Mouse (Mus musculus) skeletal muscle tissue, adult 2 months (tissue): ENCODE results near the gene Krt83.
"Not testable (repeated sequence)": the region's sequence is repeated elsewhere in the genome, so short reads cannot be mapped to it uniquely, and the experiment has no call there.

ENCODE experiments used
- DNase-seq: peaks from one replicate; pipeline ENCODE4 v3.0.0-alpha.2; 2012; ENCODE audit warnings: low read depth, low spot score

The Krt83 gene

DNA sequence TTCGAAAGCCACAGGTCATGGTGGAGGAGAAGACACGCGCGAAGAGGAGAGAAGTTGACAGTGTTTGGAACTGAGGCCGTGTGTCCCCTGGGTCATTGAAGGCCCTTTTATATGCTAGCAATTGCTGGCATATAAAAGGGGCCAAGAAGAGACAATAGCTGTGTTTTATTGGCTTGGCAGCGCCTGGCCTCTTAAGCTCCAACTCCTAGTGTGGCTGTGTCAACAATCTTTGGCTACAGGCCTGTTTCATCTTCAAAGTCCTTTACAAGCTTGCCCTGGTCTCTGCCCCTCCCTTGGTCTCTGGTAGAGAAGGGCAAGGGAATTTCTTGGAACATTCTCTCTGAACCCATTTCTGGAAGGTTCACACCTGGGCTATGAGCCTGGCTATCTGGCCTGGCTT lies at the start of gene Krt83:
Gene Krt83 (minus strand): TSS at position 82 of the 400 bp plus-strand sequence.
- no peak for DNase-seq

DNA sequence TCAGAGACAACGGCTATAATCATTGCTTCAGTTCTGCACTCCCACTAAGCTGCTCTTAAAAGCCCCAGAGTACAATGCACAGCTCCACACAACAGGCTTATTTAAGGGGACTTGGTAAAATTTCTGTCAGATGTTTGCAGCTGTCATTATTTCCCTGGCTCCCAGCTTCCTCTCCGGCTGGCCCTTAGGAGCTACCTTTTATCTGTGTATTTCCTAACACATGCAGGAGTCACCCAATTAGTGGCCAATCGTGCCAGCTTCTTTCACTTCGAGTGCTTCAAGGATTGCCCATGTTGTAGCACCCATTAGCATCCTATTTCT lies 47.2 kb upstream of the Krt83 start:
- no peak for DNase-seq

DNA sequence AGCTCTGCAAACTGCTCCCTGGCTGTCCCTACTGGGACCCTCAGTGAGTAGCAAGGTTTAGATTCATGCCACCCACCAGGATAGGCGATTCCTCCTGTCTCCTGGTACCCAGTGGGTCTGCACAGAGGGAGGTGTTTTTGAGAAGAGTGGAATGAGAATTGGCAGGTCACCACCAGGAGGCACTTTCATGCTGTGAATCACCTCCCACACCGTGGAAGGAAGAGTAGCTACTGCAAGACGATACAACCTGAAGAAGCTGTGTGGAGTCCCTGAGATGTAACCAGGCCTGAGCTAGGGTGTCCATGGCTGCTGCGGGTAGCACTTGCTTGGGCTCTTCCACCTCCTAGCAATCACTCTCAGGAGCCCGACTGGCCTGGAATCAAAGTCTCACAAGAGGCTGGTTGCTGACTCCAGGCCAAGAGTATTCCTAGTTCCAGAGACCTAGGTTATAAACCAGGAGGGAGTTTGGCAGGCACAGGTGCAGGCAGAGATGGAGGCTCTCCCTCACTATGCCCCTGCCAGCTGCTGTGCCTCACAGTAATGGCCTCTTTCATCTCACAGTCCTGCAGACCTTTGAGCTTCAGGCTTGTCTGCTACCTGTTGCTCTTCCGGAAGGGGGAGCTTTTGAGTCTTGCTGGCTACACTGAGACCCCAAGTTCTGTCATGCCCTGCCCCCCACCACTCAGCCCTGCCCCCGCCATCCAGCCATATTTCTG lies 46.7 kb upstream of the Krt83 start:
- DNase-seq = no peak

DNA sequence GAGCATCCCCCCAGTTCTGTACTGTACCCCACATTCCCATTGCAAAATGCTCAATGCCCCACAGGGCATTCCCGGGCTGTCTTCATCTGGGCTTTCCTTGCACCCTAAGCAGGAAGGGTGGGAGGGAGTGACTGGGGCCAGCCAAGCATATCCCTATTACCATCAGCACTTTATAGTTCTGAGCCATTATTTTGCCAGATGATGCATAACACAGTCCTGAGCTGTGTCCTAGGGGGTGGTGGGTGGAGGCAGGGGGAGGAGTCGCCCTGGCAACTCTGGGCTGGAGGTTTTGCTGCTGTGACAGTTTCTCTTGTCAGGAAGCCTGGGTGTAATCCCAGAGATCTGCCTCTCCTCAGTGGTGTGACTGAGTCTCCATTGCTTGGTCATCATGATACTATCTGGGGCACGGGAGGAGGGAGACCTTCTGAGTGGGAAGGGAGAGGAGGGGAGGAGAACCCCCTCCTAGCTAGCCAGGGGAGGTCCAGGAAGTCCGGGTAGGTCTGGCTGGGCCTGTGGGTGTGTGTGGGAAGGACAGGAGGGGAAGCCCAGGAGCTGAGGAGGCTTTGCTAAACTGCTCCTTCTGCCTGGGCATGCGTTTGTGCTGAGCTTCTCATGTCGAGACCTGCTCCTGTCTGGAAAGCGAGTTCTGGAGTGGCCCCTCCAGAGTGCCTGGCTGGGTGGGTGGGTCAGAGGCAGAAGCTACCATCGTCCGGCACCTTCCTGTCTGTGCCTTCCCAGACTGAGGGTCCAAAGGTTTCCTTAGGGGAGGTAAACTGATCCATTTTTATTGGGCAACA lies 44.9 kb upstream of the Krt83 start:
- DNase-seq = no peak

DNA sequence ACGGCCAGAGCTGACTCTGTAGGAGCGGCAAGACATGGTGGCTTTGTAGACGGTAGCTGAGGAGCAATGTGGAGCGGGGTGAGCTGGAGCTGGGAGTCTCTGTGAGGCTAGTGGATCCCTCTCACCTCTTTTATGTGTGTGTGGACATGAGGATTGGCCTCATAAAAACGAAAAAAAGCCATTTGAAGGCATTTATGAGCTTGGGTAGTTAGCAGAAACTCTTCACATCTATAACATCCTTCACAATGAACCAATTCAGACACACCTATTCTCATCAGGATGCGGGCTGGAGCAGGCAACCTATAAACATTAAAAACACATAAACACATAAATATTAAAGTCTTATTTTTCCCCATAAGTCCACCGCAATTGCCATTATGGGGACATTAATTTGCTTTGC lies 41.4 kb upstream of the Krt83 start, which contains the start of gene Krt84:
Gene Krt84 (minus strand): TSS at position 101 of the 400 bp plus-strand sequence.
- no peak for DNase-seq

DNA sequence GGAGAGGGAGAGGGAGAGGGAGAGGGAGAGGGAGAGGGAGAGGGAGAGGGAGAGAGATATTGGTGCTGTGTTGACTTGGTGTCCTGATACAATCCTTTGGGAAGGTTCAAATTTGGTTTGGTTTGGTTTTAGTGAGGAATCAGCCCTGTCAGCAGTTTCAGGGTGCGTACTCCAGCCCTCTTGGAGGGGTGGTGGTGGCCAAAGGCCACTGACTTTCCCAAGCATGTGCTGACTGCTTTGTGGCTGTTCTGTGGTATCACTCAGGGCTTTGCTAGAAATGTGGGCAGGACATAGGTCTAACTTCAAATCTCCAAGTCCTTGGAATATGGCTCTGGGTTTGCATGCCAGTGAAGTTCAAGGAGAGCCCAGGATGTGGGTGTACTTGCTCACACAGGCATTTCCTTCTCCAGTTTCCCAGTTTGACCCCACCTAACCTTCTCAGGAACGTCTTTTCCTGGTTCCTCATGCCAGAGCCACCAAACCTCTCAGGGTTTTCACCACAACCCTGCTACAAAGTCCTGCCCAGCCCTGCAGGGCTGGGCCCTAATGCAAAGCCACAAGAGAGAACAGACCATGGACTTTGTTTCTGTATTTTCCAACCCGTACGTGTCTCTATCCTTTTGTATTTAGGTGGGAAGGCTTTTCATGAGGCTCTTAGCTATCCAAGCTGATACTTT lies 31.4 kb upstream of the Krt83 start:
- DNase-seq = peak; percentile 10

DNA sequence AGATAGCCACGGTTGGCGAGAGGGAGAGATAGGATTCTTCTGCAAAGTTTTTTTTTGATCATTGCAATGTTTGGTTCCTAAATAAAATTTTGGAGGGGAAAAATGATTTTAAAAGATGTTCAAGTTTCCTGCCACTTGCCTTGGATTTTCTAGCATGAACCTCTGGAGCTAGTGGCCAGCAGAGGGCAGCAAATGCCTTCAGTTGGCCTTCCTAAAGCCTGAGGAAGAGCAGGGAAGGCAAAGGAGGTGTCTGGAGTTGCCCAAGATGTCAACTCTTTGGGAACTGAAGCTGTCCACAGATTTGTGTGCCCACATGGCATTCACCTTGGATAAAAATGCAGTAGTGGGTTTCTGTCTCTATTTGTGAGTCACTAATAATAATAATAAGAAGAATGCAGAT lies 28.5 kb upstream of the Krt83 start:
- peak; percentile 65 for DNase-seq

DNA sequence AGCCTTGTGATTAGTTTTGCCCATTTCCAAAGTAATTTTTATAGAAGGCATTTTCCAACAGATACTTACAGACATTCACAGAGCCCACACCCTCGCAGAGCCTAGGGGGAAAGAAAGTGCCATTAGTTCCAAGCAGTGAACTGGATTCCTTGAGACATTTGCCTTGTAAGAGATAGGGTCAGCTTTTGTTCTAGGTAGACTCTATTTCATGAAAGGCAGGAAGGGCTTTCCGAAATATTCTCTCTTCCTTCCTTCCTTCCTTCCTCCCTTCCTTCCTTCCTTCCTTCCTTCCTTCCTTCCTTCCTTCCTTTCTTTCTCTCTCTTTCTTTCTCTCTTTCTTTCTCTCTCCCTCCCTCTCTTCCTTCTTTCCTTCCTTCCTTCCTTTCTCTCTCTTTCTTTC lies 25.8 kb upstream of the Krt83 start, which contains the start of gene Gm49425:
Gene Gm49425 (minus strand): TSS at position 101 of the 400 bp plus-strand sequence.
- DNase-seq = not testable (repeated sequence)

DNA sequence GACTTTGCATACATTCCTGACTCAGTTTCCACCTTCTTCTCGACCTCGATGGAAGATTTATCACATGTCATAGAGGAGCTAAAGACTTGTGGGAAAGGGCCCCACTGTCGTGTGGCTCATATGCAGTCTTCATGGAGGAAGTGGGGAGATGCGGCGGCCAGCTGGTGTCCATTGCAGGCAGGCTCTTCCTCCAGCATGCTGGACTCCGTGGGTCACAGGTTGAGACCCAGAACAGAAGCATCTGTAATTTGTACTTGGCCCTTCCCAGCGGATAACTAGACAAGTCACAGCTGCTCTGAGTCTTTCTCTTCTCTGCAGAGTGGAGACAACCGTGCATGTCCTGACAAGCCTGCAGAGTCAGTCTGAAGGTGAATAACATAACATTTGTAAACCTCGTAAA lies 16.9 kb upstream of the Krt83 start:
- DNase-seq = no peak

DNA sequence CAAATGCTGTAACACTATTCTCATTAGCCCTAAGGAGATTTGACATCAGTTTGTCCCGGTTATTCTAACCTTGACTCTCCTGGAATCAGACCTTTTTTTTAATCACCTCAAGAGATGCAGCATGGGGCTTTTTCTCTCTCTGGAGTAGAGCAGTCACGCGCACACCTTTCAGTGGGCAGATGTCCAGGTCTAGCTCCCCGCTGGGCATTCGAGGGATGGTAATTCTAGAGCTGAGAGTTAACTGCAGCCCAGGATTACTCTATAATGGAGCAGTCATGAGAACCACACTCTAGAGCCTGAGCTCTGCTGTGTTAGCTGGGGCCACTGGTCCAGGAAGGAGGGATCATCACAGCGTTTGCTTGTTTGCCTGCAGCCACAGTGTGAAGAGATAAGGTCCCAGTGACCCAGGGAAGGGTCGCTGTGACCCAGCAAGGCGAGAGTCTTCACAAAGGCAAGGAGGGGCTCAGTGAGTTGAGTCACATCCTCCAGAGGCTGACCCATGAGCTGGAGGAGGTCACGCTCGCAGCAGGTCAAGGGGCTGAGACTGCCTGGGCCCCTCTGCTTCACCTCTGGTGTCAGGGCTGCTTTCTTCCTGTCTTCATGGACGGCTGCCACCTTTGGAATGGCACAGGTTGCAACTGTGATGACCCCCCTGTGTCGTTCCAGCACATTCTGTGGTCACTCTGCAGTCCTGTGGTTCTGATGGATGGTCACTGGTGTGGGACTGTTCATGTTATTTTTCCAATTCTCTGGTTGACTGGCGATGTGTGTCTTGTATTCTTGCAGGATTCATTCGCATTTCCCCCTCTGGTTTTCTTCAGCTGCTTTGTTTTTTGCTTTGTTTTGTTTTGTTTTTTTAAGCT lies 15.8 kb upstream of the Krt83 start:
- no peak for DNase-seq

DNA sequence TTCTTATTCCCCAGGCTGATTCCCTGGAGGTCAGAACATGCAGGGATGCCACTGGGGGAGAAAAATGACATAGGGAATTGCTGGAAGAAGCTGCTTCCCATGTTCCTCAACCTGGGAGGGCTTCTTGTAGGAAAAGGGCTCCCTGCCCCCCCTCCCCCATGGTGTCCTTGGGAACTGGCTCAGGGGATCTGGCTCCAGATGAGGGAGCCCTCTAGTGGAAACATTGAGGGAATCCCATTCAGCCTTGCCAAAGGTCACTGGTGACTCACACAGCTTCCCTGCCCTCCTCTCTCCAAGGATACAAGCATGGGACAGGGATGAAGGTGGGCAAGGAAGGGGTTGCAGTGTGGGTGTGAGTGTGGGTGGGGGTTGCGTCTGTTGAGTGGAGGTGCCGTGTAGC lies 5.9 kb upstream of the Krt83 start:
- peak; percentile 31 for DNase-seq

DNA sequence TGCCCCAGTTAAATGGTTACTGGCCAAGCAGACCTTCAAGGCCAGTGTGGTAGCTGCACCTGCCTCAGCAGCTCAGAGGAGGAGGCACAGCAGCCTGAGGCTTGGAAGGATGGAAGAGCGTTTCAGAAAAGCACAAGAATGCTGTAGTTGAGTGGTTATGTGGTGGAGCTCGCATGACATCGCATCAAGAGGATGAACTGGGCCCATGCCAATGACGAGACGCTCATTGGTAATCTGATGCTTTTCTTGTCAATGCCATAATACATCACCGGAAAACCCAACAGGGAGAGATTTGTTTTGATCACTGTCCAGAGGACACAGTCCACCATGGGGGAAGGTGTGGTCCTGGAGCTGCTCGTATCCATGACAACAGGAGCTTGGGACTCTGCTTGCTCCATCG lies 4.0 kb upstream of the Krt83 start:
- no peak for DNase-seq

DNA sequence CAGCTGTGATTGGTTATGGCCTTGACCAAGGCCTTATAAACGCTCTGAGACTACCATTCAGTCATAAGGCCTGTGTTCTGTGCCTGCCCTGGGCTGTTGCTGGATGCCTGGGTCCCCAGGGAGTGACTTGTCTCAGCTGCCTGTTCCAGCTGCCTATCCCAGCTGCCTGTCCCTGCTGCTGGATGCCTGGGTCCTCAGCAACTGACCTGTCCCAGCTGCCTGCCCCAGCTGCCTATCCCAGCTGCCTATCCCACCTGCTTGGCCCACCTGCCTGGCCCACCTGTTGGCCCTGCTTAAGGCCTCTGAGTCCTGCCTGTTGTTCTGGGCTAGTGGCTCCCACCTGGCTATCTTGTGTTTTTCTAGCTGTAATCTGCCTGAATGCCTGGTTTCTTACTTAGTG lies 2.9 kb upstream of the Krt83 start:
- no peak for DNase-seq

DNA sequence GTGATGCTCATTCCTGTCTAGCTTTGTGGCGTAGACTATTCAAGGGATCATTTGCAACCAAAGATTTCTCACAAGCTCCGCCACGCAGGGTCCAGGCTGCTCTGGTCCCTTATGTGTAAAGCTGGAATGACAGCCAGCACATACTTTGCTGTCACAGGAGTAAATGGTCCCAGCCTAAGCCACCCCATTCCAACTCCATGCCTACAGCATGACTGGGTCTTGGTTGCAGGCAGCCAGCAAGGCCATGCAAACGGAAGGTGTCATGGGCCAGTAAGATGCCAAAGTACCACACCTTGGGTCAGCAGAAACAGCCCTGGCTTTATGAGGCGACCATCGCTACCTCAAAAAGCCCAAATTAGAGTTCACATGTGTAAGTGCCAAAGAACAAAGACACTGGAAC lies 2.4 kb upstream of the Krt83 start:
- no peak for DNase-seq

DNA sequence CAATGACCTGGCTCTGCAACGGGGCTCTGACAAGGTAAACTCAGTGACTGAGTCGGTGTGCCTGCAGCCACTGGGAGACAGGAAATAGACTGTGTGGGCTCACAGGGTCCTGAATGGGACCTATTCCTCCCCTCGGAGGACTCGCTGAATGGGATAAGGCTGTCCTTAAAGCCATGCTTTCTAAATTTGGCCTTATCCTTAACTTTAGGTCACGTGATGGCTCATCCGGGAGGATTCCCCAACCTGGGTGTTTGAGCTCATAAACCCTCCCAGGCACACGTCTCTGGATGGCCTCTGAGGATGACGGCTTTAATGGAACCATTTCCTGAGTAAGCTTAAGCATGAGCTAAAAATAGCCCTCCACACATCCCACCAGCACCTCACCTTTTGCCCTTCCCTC lies 1.4 kb upstream of the Krt83 start:
- DNase-seq = no peak

DNA sequence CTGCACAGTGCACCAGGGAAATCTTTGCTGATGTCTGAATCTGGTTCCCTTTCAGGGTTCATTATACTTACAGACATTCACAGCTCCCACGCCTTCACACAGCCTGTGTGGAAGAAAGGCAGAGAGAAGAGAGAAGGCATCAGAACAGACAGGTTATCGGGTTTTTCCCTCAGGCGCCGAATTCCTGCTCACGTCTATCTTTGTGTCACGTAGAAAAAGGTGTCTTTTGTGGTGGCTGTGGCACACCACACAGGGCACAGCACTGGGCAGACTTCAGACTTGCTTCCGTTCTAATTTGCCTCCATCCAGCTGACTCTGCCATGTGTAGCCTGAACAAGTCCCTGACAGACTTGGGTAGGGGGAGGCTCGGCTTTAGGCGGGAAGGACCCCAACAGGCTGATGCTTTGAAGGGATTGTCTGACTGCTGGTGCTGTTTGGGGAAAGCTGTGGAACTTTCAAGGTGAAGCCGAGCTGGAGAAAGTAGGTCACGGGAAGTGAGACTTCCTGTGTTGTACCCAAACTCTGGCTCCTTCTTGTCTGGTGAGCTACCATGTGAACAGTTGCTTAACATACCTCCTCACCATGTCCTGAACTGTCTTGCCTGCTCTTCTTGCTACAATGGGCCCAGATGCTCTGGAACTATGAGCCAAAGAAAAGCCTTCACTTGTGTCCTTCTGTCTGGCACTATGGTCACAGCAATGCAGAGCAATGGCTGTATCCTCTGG lies 5.2 kb downstream of the Krt83 start:
- no peak for DNase-seq

DNA sequence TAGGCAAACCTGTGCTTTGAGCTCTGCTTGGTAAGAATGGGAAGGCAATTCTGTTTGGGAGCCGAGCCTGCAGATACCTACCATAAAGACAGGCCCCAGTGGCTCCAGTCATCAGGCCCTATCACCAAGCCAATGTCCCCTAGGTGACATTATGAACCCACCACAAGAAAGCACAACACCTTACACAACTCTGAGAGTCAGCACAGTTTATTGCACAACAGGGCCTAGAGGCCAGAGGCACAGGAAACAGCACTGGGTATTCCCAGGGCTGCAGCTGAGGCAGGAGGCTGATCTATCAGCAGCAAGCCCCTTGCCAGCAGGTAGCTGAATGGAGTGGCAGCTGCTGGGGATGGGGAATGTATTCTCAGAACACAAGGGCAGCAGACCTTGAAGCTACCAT lies 6.4 kb downstream of the Krt83 start:
- no peak for DNase-seq

DNA sequence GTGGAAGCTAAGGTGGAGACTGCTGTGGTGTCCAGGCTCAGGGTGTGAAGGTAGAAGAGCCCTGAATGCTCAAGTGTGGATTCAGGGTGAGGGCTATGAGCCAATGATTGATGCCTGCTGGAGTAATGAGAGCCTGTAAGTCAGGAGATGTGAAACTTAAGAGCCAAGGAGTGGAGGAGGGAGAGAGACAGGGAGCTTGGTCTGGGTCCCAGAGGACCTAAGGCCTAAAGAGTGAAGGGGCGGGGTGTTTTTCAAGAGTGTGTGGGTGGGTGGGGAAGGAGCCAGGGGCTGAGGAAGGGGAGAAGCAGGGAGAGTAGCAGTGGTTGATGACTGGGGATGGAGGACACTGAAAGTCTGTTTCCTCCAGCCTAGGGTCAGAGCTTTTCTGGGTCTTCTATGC lies 7.7 kb downstream of the Krt83 start:
- DNase-seq = no peak

DNA sequence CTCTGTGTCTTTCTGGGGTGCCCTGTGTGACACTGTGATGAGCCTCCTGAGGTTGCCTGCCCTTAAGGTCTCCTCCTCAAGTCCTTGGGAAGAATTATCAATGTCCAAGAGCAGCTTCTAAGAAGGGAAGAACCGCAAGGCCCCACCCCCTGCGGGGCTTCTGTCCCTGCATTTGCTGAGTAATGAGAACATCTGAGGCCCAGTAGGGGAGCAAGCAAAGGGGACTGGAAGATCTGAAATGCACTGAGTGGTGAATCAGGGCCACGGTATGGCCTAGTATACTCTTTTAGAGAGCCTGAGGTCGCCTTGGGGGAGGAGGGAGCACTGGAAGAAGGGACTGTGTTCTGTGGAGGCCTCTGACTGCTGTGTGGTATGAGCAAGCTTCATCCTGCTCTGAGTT lies 9.3 kb downstream of the Krt83 start:
- no peak for DNase-seq

DNA sequence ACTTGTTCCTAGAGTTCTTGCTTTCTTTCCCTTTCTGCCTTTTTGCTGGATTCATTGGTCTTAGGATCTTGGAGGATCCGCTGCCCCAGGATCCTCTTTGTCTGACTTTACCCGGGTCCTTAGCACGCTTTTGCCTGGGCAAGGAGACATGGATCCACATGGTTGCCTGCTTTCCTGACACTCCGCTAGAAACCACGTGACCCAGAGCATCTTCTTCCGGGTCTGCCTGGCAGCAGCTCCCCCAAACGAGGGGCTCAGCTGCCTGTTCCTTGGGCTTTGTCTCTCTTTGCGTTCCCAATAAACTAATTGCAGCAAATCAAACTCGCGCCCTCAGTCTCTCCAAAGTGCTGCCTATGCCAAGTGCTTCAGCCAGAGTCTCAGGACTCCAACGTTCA lies 11.6 kb downstream of the Krt83 start:
- DNase-seq = no peak
